Mouse (Mus musculus) neural tube, embryonic 15.5 days (tissue): ENCODE measurements around the gene Phlda3. TPM values are rescaled to one million over a fixed set of nuclear protein-coding genes. Genes with fewer than 3 reads are reported as not detected.

Experiments used
- ATAC-seq: fragments of 200-750 bp; cut with Nextera tagmentation; 2 replicates; pipeline ENCODE4 v1.8.0; 2017; ENCODE audit warnings: mild to moderate bottlenecking, moderate TSS enrichment, moderate library complexity; ENCODE audit not compliant: low FRiP score
- H3K27ac ChIP-seq: fragments of 300-500 bp; sonication (generic); replicated peaks from 2 replicates; pipeline ENCODE4 v1.5.1; 2015; ENCODE audit warnings: mild to moderate bottlenecking, inconsistent platforms
- H3K27me3 ChIP-seq: fragments of 300-500 bp; sonication (generic); replicated peaks from 2 replicates; pipeline ENCODE4 v1.6.1; 2015; ENCODE audit warnings: inconsistent platforms
- H3K36me3 ChIP-seq: fragments of 300-500 bp; sonication (generic); 2 replicates; pipeline ENCODE4 v1.6.1; 2015; ENCODE audit warnings: inconsistent platforms
- H3K4me1 ChIP-seq: fragments of 300-500 bp; sonication (generic); 2 replicates; pipeline ENCODE4 v1.6.1; 2015; ENCODE audit warnings: inconsistent platforms
- H3K4me2 ChIP-seq: fragments of 300-500 bp; sonication (generic); 2 replicates; pipeline ENCODE4 v1.6.1; 2015; ENCODE audit warnings: inconsistent platforms, mild to moderate bottlenecking, moderate library complexity
- H3K4me3 ChIP-seq: fragments of 300-500 bp; sonication (generic); replicated peaks from 2 replicates; pipeline ENCODE4 v1.5.1; 2015; ENCODE audit warnings: mild to moderate bottlenecking, inconsistent platforms
- H3K9ac ChIP-seq: fragments of 300-500 bp; sonication (generic); replicated peaks from 2 replicates; pipeline ENCODE4 v1.6.1; 2015; ENCODE audit warnings: mild to moderate bottlenecking, inconsistent platforms
- H3K9me3 ChIP-seq: fragments of 300-500 bp; sonication (generic); replicated peaks from 2 replicates; pipeline ENCODE4 v1.6.1; 2016; ENCODE audit warnings: inconsistent platforms
- WGBS: fragments of 180-500 bp; shearing (Covaris S2); methylation state at CpG from one replicate; pipeline ENCODE4 v1.1.7; 2015; ENCODE audit warnings: mixed read lengths; 5-methylcytosine and 5-hydroxymethylcytosine counted together
- polyA plus RNA-seq: library from polyadenylated mRNA; unstranded; fragments of >200 nt; fragmentation: Nextera tagmentation; extraction: Ambion mirVana; gene quantifications from 2 replicates; pipeline ENCODE4 v1.2.1, GENCODE M21; 2015

Gene Phlda3
- polyA plus RNA-seq, 1 experiment from 2014 or later = 54.1 TPM

GRCm38 (mm10) chr1:135731393-135731792, 34.5 kb upstream of the Phlda3 start:
- Histone ChIP-seq H3K27me3 (no peaks in the 10 kb centered on the region; the same call in 1 of the 2 replicates), H3K9ac (no peak overlapping the region), H3K4me1 (peaks cover 50% of the 10 kb centered on the region), H3K4me3 (no peak overlapping the region), H3K9me3 (no peaks in the 10 kb centered on the region; the same call in 1 of the 2 replicates), H3K27ac (no peak overlapping the region), H3K4me2 (peak overlapping the region; percentile 7; the same call in 1 of the 2 replicates), H3K36me3 (no peaks in the 10 kb centered on the region)
- 80% methylated on average over 7 of the region's 7 CpGs for WGBS
- ATAC-seq = no peak

- 0 out of 2 replicates have a peak overlapping the region, but pooled peaks have one; percentile 15 for H3K27ac ChIP-seq
- 43% methylated on average over 11 of the region's 11 CpGs for WGBS
- H3K36me3 ChIP-seq = no peaks in the 10 kb centered on the region
- no peak for ATAC-seq
- H3K9me3 ChIP-seq = no peaks in the 10 kb centered on the region; the same call in 1 of the 2 replicates
- H3K4me3 ChIP-seq = no peak overlapping the region
- H3K9ac ChIP-seq = no peak overlapping the region
- H3K4me2 ChIP-seq = peak overlapping the region; percentile 7; the same call in 1 of the 2 replicates
- peaks cover 50% of the 10 kb centered on the region for H3K4me1 ChIP-seq
- H3K27me3 ChIP-seq = no peaks in the 10 kb centered on the region; the same call in 1 of the 2 replicates
These were observed 33.8 kb upstream of the Phlda3 start for GRCm38 (mm10) chr1:135731897-135732684.

GRCm38 (mm10) chr1:135734225-135734937, 31.5 kb upstream of the Phlda3 start:
- Histone ChIP-seq H3K9me3 (no peaks in the 10 kb centered on the region; the same call in 1 of the 2 replicates), H3K4me2 (0 out of 2 replicates have a peak overlapping the region, but pooled peaks have one; percentile 17), H3K4me3 (no peak overlapping the region), H3K4me1 (peaks cover 45% of the 10 kb centered on the region), H3K27me3 (no peaks in the 10 kb centered on the region; the same call in 1 of the 2 replicates), H3K9ac (no peak overlapping the region), H3K36me3 (no peaks in the 10 kb centered on the region), H3K27ac (peak overlapping the region; percentile 74)
- 25% methylated on average over 6 of the region's 7 CpGs for WGBS
- ATAC-seq = peak; percentile 76

DNA sequence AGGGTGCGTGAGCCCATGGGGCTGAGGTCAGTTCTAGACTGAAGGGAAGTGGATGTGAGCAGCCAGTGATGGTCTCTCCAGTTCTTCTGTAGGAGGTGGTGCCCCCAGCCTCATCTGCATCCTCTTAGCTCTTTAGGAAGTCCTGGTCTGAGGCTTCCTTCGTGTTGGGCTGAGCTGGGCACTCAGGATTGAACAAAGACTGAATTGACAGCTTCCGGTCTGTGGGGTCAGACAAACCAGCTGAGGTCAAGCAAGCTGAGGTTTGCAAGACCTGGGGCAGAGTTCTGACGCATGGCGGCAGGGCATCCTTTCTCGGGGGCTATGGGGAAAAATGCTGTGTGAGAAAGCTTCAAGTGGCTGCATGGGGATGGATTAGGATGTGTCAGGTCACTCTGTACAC, 30.5 kb upstream of the Phlda3 start:
- Histone ChIP-seq H3K4me2 (no peak overlapping the region), H3K4me3 (no peak overlapping the region), H3K27ac (peak overlapping the region; percentile 51), H3K4me1 (peaks cover 46% of the 10 kb centered on the region), H3K27me3 (no peaks in the 10 kb centered on the region), H3K9ac (no peak overlapping the region), H3K9me3 (no peaks in the 10 kb centered on the region; the same call in 1 of the 2 replicates), H3K36me3 (no peaks in the 10 kb centered on the region)
- WGBS = 56% methylated on average over 6 of the region's 6 CpGs
- no peak for ATAC-seq

- WGBS = 88% methylated on average over 7 of the region's 7 CpGs
- ATAC-seq = no peak
These were observed 20.9 kb upstream of the Phlda3 start for GRCm38 (mm10) chr1:135744987-135745386.

DNA sequence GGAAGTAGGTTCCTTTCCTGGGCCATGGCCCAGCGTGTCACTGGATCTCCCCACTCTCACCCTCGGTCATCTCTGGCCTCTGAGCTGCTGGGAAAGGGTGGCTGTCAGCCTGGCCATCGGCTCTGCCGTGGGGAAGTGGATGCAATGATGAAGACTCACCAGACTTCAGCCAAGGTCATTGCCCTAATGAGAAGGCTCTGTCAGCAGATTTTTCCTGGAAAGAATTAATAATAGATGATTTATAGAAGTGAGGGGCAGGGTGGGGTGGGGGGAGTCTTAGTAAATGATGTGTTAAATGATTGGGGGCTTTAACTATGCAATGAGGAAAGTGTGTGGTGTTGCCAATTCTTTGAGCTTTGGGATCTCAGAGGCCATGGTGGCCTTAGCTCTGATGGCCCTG, 19.7 kb upstream of the Phlda3 start:
- no peak overlapping the region for H3K9ac ChIP-seq
- no peak overlapping the region for H3K4me3 ChIP-seq
- H3K36me3 ChIP-seq = no peaks in the 10 kb centered on the region
- no peak for ATAC-seq
- peaks cover 2% of the 10 kb centered on the region for H3K4me1 ChIP-seq
- H3K27me3 ChIP-seq = no peaks in the 10 kb centered on the region
- WGBS = 79% methylated on average over 4 of the region's 4 CpGs
- H3K9me3 ChIP-seq = no peaks in the 10 kb centered on the region
- H3K27ac ChIP-seq = no peak overlapping the region
- H3K4me2 ChIP-seq = no peak overlapping the region

More at GRCm38 (mm10) chr1:135744987-135745386, 20.9 kb upstream of the Phlda3 start:
- Histone ChIP-seq H3K27ac (no peak overlapping the region), H3K4me3 (no peak overlapping the region), H3K4me1 (peaks cover 12% of the 10 kb centered on the region), H3K36me3 (no peaks in the 10 kb centered on the region), H3K27me3 (no peaks in the 10 kb centered on the region), H3K9me3 (no peaks in the 10 kb centered on the region), H3K9ac (no peak overlapping the region), H3K4me2 (no peak overlapping the region)

GRCm38 (mm10) chr1:135752737-135753348, 13.1 kb upstream of the Phlda3 start:
- Histone ChIP-seq H3K4me3 (no peak overlapping the region), H3K36me3 (no peaks in the 10 kb centered on the region), H3K27ac (no peak overlapping the region), H3K4me1 (no peaks in the 10 kb centered on the region), H3K9me3 (no peaks in the 10 kb centered on the region), H3K9ac (no peak overlapping the region), H3K27me3 (no peaks in the 10 kb centered on the region), H3K4me2 (no peak overlapping the region)
- 14% methylated on average over 10 of the region's 10 CpGs for WGBS
- peak; percentile 97 for ATAC-seq

- Histone ChIP-seq H3K4me2 (no peak overlapping the region), H3K4me3 (no peak overlapping the region), H3K27ac (no peak overlapping the region), H3K9me3 (no peaks in the 10 kb centered on the region), H3K4me1 (no peaks in the 10 kb centered on the region), H3K36me3 (no peaks in the 10 kb centered on the region), H3K27me3 (no peaks in the 10 kb centered on the region), H3K9ac (no peak overlapping the region)
- 72% methylated on average over 9 of the region's 9 CpGs for WGBS
- no peak for ATAC-seq
These were observed 10.6 kb upstream of the Phlda3 start for GRCm38 (mm10) chr1:135755287-135755686.

GRCm38 (mm10) chr1:135755913-135756312, 10.0 kb upstream of the Phlda3 start:
- no peaks in the 10 kb centered on the region for H3K27me3 ChIP-seq
- H3K4me2 ChIP-seq = no peak overlapping the region
- H3K9me3 ChIP-seq = no peaks in the 10 kb centered on the region
- H3K9ac ChIP-seq = no peak overlapping the region
- H3K4me3 ChIP-seq = no peak overlapping the region
- ATAC-seq = no peak
- no peaks in the 10 kb centered on the region for H3K36me3 ChIP-seq
- no peaks in the 10 kb centered on the region for H3K4me1 ChIP-seq
- WGBS = 89% methylated on average over 3 of the region's 3 CpGs
- no peak overlapping the region for H3K27ac ChIP-seq

- Histone ChIP-seq H3K27me3 (no peaks in the 10 kb centered on the region), H3K9me3 (no peaks in the 10 kb centered on the region), H3K36me3 (no peaks in the 10 kb centered on the region), H3K4me3 (no peak overlapping the region), H3K4me1 (no peaks in the 10 kb centered on the region), H3K4me2 (no peak overlapping the region), H3K9ac (no peak overlapping the region), H3K27ac (no peak overlapping the region)
- WGBS = 84% methylated on average over 8 of the region's 8 CpGs
- ATAC-seq = no peak
These were observed 8.6 kb upstream of the Phlda3 start for GRCm38 (mm10) chr1:135757287-135757686.

- no peak overlapping the region for H3K4me2 ChIP-seq
- 37% methylated on average over 4 of the region's 4 CpGs for WGBS
- H3K4me1 ChIP-seq = no peaks in the 10 kb centered on the region
- H3K27ac ChIP-seq = no peak overlapping the region
- no peak for ATAC-seq
- no peaks in the 10 kb centered on the region for H3K9me3 ChIP-seq
- no peaks in the 10 kb centered on the region for H3K27me3 ChIP-seq
- no peak overlapping the region for H3K4me3 ChIP-seq
- H3K9ac ChIP-seq = no peak overlapping the region
- H3K36me3 ChIP-seq = no peaks in the 10 kb centered on the region
These were observed 6.2 kb upstream of the Phlda3 start for GRCm38 (mm10) chr1:135759685-135760084.
